Mouse (Mus musculus) thymus, postnatal 25 days (tissue): ENCODE measurements around the gene Olfr524.
A peak's percentile ranks its signal among the peaks of the same experiment; 100 is the strongest.

ENCODE experiments used
- DNase-seq: peaks from one replicate; pipeline ENCODE4 v3.0.0; 2022

Gene Olfr524

GRCm38 (mm10) chr7:140205864-140206263 is at the start of gene Olfr524:
Gene Olfr524, minus strand, starts transcription at chr7:140205964.
- DNase-seq, result no peak

GRCm38 (mm10) chr7:140253780-140254299 is 48.1 kb upstream of the Olfr524 start:
- no peak for DNase-seq

DNA sequence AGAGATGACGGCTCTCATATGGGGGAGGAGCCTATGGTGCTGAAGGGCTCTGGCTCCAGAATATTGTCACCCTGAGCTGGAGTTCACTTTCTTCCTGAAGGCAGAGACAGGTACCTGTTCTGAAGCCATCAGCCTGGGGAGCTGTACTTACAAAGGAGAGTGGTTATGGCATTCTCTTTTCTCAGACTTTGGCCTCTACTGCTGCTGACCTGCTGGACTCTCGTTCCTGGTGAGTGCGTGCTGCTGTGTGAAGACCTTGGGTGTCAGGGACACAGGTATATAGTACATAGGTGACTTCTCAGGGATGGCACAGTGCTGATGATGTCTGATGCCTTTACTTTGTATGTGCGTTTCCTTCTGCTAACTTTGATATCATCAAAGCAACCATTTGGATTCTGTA is 41.5 kb upstream of the Olfr524 start, which contains the start of gene 5830411N06Rik:
Gene 5830411N06Rik (plus strand): TSS at position 69 of the 400 bp plus-strand sequence.
- no peak for DNase-seq

DNA sequence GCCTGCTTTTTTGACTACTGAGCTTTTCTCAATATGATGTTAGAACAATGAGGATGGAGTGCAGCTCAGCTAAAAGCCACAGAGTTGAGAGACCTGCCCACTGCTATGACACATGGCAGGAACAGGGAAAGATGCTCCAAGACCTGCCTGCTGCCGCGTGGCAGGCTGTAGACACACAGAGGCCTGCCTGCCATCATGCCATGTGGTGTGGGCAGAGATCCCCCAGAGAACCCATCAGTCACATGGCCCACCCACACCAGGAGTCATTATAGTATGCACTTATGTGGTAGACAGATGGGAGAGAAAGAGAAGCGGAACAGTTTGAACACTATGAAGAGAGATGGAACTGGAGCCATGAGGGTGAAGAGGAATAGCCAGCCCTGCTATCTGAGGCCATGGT is 27.9 kb upstream of the Olfr524 start:
- DNase-seq, result no peak

DNA sequence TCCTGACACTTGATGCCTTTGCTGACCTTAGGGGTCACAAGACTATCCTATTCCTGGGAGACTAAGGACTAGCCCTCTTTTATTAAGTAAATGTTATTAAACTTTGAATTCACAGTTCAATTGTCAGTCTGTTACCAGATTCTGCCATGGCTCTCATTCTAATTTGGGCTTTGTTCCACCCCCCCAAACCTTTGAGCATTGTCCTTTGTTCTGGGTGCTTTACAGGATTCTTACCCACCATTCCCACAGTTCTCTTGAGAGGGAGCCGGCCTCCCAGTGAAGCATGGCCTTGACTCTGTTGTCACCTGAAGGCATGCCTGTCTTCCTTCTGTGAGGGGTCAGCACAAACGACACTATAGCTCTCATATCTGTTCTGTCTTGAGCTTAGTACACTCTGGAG is 25.3 kb upstream of the Olfr524 start:
- no peak for DNase-seq

- DNase-seq, result no peak
Measured at GRCm38 (mm10) chr7:140228476-140228875, 22.7 kb upstream of the Olfr524 start.

GRCm38 (mm10) chr7:140224209-140224608 is 18.4 kb upstream of the Olfr524 start:
- no peak for DNase-seq

DNA sequence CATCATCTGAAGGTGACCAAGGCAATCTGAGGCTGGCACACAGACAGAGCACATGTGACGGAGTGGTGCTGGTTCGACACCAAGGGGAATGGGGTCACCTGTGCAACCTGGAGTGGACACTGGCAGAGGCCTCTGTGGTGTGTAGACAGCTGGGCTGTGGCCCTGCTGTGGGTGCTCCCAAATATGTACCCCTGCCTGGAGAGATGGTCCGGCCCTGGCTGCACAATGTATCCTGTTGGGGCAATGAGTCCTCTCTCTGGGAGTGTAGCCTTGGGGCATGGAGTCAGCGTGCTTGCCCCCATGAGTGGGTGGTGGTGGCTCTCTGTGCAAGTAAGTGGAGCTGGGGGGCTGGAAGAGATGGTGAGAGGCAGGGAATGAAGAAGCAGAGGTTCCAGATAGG is 14.6 kb upstream of the Olfr524 start:
- no peak for DNase-seq

DNA sequence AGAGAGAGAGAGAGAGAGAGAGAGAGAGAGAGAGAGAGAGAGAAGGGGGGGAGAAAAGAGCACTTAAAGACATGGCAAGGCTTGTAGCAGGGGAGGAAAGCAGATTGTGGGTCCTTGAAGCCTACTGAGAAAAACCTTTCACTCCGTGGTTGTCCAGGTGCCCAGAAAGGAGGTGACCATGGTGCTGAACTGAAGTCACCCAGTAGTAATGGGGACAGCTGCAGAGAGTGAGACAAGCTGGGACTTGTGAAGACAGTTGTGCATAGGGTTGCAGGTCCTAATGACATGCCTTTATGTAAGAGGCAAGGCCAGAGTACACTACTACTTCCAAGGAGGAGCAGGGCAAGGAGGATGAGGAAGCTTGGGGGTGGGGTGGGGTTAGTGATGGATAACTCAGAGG is 13.5 kb upstream of the Olfr524 start:
- no peak for DNase-seq

DNA sequence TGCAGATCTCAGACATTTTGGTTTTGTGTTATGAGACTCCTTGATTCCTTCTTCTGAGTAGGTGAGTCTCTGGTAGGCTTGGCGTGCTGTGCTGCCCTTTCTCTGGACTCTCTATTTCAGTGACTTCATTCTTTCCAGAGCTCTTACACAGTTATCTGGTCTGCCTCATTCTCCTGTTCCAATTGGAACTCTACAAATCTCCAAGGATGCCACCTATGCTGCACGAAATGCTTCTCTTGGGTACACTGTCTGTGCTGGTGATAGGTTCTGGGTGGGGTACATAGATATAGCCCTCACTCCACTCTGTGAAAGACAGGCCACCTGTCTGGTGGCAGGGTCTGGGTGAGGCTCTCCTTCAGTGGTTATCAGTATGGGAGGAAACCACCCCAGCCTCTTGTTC is 12.2 kb upstream of the Olfr524 start, which contains the start of gene Cd163l1:
Gene Cd163l1 (plus strand): TSS at position 301 of the 400 bp plus-strand sequence.
- DNase-seq, result no peak

GRCm38 (mm10) chr7:140213841-140214240 is 8.1 kb upstream of the Olfr524 start:
- DNase-seq, result peak; percentile 29

DNA sequence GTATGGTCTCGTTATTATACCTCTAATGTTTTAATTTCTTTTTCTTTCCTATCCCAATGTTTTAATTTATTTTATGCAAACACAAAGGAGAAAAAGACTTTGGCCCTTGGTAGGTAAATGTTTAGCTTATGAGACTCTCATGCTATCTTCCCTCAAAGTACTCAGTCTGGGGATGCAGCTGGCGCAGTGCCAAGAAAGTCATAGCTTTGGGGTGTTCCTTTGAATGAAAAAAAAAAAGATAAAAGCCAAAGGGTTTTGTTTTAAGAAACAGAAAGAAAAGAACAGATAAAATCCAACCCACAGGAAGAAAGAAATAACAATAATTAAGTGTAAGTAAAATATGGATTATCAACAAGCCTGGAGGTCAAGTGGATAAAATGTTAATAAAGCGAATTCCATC is 2.9 kb upstream of the Olfr524 start:
- DNase-seq, result peak; percentile 54

- peak; percentile 19 for DNase-seq
Measured at GRCm38 (mm10) chr7:140208153-140208552, 2.4 kb upstream of the Olfr524 start.

DNA sequence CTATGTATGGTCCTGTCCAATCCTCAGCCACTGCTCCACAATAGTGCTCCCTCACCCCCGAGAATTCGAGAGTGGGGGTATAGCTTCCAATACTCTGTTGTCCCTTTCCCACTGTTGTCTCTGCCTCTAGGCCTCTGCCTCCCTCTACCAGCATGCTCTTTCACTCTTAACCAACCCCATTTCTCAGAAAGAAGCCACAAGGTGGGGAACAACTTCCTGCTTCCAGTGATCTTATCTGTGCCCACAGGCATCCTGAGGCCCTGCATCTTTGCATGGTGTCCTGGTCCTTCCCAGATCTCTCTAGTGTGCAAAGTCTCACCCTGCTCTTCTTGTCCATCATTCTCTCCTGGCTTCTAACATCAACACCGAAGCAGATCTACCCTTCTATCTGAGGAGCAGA is 1.1 kb upstream of the Olfr524 start:
- DNase-seq, result peak; percentile 9

DNA sequence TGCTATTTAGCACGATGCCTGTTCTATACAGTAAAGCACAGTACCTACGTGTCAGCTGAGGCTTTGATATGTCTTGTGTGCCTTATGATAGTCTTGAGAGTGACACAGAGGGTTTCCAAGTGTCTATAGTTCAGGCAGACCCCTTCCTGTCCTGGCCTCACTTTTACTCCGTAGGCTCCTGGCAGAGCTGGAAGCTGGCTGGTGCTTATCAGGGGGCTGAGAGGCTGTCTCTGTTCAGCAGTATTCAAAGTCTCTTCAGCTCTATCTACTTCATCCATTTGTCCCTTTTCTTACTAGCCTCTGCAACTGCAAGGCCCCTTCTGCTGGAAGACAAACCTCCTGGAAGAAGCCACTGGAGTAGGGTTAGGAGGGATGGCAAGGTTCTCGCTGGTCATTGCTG is 4.7 kb downstream of the Olfr524 start:
- no peak for DNase-seq

DNA sequence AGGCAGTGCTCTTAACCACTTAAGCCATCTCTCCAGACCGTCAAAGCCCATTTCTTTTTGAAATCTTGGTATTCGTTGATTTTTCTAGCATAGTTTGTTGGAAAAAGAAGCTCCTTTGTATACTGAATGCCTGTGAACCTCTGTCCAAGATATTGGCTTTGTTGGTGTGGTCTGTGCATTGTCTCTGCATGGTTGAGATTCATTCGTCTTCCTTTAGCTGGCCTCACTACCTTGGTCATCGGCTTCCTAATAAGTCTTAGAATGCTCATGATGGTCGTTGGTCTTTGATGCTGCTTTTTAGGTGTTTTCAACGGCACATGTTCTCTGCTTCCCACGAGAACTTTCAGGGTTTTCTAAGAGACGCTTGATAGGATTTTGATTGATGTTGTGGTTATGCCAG is 9.8 kb downstream of the Olfr524 start:
- no peak for DNase-seq

- DNase-seq, result no peak
Measured at GRCm38 (mm10) chr7:140194031-140194430, 11.7 kb downstream of the Olfr524 start.

- peak; percentile 18 for DNase-seq
Measured at GRCm38 (mm10) chr7:140192851-140193250, 12.9 kb downstream of the Olfr524 start.

- DNase-seq, result no peak
Measured at GRCm38 (mm10) chr7:140192445-140192844, 13.3 kb downstream of the Olfr524 start.

- DNase-seq, result no peak
Measured at GRCm38 (mm10) chr7:140190435-140190834, 15.3 kb downstream of the Olfr524 start.

GRCm38 (mm10) chr7:140188391-140189328 is 17.1 kb downstream of the Olfr524 start:
- DNase-seq, result no peak

GRCm38 (mm10) chr7:140187721-140188390 is 17.9 kb downstream of the Olfr524 start:
- no peak for DNase-seq
